Mouse (Mus musculus) kidney, postnatal 0 days (tissue): ENCODE measurements at regions not wholly inside any gene's neighbourhood (a gene's known extent, or its start where the extent isn't known, plus 50 kb on each side); places are given as distances from the start of the nearest gene placed in this dataset.

Experiments
- ATAC-seq: fragments of 200-750 bp; cut with Nextera tagmentation; replicated peaks from 2 replicates; pipeline ENCODE4 v1.8.0; 2017; ENCODE audit warnings: low read depth, moderate number of reproducible peaks, moderate TSS enrichment, moderate library complexity; ENCODE audit not compliant: low FRiP score
- DNase-seq: peaks from one replicate; pipeline ENCODE4 v3.0.0-alpha.2; 2016; ENCODE audit warnings: low spot score
- H3K27ac ChIP-seq: fragments of 300-500 bp; sonication (generic); 2 replicates; pipeline ENCODE4 v1.5.1; 2014; ENCODE audit warnings: mild to moderate bottlenecking
- H3K27me3 ChIP-seq: fragments of 300-500 bp; sonication (generic); 2 replicates; pipeline ENCODE4 v1.6.1; 2014; ENCODE audit warnings: low read length, mixed read lengths; ENCODE audit not compliant: insufficient read depth
- H3K36me3 ChIP-seq: fragments of 300-500 bp; sonication (generic); 2 replicates; pipeline ENCODE4 v1.6.1; 2014; ENCODE audit warnings: low read length, mixed read lengths; ENCODE audit not compliant: insufficient read depth
- H3K4me1 ChIP-seq: fragments of 300-500 bp; sonication (generic); replicated peaks from 2 replicates; pipeline ENCODE4 v1.6.1; 2014; ENCODE audit warnings: antibody characterized with exemption, low read length, mixed read lengths; ENCODE audit not compliant: insufficient read depth
- H3K4me2 ChIP-seq: fragments of 300-500 bp; sonication (generic); 2 replicates; pipeline ENCODE4 v1.6.1; 2014; ENCODE audit warnings: mild to moderate bottlenecking, low read length, moderate library complexity, mixed read lengths
- H3K4me3 ChIP-seq: fragments of 300-500 bp; sonication (generic); replicated peaks from 2 replicates; pipeline ENCODE4 v1.5.1; 2014; ENCODE audit warnings: low read depth, low read length
- H3K9ac ChIP-seq: fragments of 300-500 bp; sonication (generic); 2 replicates; pipeline ENCODE4 v1.6.1; 2014; ENCODE audit warnings: low read depth, low read length
- H3K9me3 ChIP-seq: fragments of 300-500 bp; sonication (generic); replicated peaks from 2 replicates; pipeline ENCODE4 v1.6.1; 2016; ENCODE audit warnings: low read length, inconsistent platforms, mixed read lengths
- CTCF ChIP-seq: IDR thresholded peaks from 2 replicates; pipeline ENCODE4 v1.5.1; 2016; ENCODE audit warnings: antibody characterized with exemption, low read depth, mild to moderate bottlenecking, moderate library complexity
- WGBS: fragments of 180-500 bp; shearing (Covaris S2); extraction: QIAGEN DNeasy Blood & Tissue Kit; methylation state at CpG from one replicate; pipeline ENCODE4 v1.1.7; 2014; 5-methylcytosine and 5-hydroxymethylcytosine counted together

DNA sequence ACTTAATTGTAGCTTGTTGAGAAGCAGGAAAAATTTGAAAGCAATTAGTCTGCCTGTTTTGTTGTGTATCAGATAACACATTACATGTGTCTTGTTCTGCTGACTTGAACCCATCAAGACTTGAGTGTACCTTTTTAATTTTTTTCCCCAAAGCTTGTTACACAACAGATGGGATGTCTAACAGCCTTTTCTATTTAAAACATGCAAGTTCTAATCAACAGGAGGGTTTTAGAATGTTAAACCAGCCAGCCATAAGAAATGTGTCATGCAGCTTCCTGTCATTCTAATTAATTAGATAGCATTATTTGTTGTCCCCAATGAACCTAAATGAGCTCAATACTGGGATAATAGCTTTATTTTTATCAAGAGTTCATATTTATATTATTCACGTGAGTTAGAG is 1023.0 kb downstream of the Pcdh7 start:
- no peak overlapping the region for H3K9ac ChIP-seq
- H3K9me3 ChIP-seq: no peaks in the 10 kb centered on the region
- no peak for TF ChIP-seq CTCF
- ATAC-seq: no peak
- DNase-seq: no peak
- H3K4me3 ChIP-seq: no peak overlapping the region
- H3K27me3 ChIP-seq: no peaks in the 10 kb centered on the region
- no peak overlapping the region for H3K4me2 ChIP-seq
- H3K27ac ChIP-seq: no peak overlapping the region
- WGBS: 59% methylated on average over 1 of the region's 1 CpGs
- no peaks in the 10 kb centered on the region for H3K4me1 ChIP-seq
- no peaks in the 10 kb centered on the region for H3K36me3 ChIP-seq

DNA sequence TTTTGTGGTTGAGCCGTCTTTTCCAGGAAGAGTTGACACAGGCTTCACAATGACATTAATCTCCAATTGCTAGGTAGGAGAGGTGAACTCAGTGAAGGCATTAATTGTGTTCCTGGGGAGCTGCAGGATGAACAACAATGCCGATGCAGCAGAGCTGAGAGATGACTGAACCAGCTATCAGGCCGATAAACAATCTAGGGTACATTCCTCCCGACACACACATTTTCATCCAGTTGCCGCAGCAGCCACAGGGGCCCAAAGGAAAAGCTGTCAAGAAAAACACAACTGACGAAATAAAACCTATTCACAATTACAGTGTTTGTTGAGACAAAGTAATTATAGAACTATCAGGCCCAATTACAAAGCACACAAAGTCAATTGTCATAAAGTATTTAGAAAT is 1029.9 kb downstream of the Pcdh7 start:
- no peak overlapping the region for H3K27ac ChIP-seq
- H3K9me3 ChIP-seq: no peaks in the 10 kb centered on the region
- DNase-seq (no peak), ATAC-seq (no peak)
- WGBS: 29% methylated on average over 6 of the region's 6 CpGs
- H3K4me3 ChIP-seq: no peak overlapping the region
- no peaks in the 10 kb centered on the region for H3K4me1 ChIP-seq
- H3K36me3 ChIP-seq: no peaks in the 10 kb centered on the region
- H3K27me3 ChIP-seq: no peaks in the 10 kb centered on the region
- TF ChIP-seq CTCF: no peak
- no peak overlapping the region for H3K9ac ChIP-seq
- H3K4me2 ChIP-seq: no peak overlapping the region

DNA sequence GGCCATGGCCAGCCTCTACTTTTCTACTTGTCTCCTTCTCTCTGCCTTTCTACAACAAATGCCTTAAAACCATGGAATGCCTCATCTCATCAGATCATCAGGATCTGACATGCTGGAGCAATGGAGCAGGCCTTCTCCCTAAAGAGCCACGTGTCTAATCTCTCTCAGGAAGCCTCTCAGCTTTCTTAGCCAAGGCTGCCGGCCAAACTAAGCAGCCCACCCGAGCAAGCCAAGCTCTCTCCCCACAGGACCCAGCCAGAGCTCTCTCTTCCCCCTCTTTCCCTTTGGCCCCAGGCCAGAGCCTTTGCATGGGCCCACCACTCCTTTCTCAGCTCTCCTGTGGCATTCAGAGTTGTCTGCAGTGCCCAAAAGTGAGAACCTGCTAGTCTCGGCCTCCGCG is 1034.0 kb downstream of the Pcdh7 start:
- Histone ChIP-seq H3K9me3 (no peaks in the 10 kb centered on the region), H3K27ac (no peak overlapping the region), H3K36me3 (no peaks in the 10 kb centered on the region), H3K4me2 (no peak overlapping the region), H3K4me1 (no peaks in the 10 kb centered on the region), H3K4me3 (no peak overlapping the region), H3K9ac (no peak overlapping the region), H3K27me3 (no peaks in the 10 kb centered on the region)
- no peak for ATAC-seq
- TF ChIP-seq CTCF: no peak
- no peak for DNase-seq
- whole genome bisulfite sequencing: 71% methylated on average over 6 of the region's 6 CpGs
